Mouse (Mus musculus) C2C12 (cell line): ENCODE results near the gene Rnf41. TPM values are rescaled to one million over a fixed set of nuclear protein-coding genes. Genes with fewer than 3 reads are reported as not detected.
A peak's percentile ranks its signal among the peaks of the same experiment; 100 is the strongest.

ENCODE experiments used
- H3K27me3 ChIP-seq: one replicate; pipeline ENCODE4 v1.6.1; 2011; ENCODE audit not compliant: control insufficient read depth, insufficient read depth, insufficient read length
- H3K36me3 ChIP-seq: one replicate; pipeline ENCODE4 v1.6.1; 2011; ENCODE audit not compliant: control insufficient read depth, insufficient read depth
- H3K4me3 ChIP-seq: one replicate; pipeline ENCODE4 v1.5.1; 2011; ENCODE audit warnings: mild to moderate bottlenecking, control low read depth; ENCODE audit not compliant: poor library complexity, insufficient read depth, severe bottlenecking
- H3K79me2 ChIP-seq: one replicate; pipeline ENCODE4 v1.6.1; 2011; ENCODE audit not compliant: control insufficient read depth, insufficient read depth
- H3K79me3 ChIP-seq: one replicate; pipeline ENCODE4 v1.6.1; 2011; ENCODE audit warnings: low read depth, control low read depth
- H3ac ChIP-seq: one replicate; pipeline ENCODE3; 2011; ENCODE audit warnings: low read depth; ENCODE audit not compliant: control insufficient read depth, insufficient read length
- CEBPB ChIP-seq: IDR thresholded peaks from one replicate; pipeline ENCODE4 v1.6.1; 2011; ENCODE audit warnings: low read depth, mild to moderate bottlenecking, control low read depth, moderate library complexity
- CTCF ChIP-seq: IDR thresholded peaks from one replicate; pipeline ENCODE4 v1.5.1; 2011; ENCODE audit not compliant: control insufficient read depth, insufficient read depth, insufficient read length
- FOSL1 ChIP-seq: IDR thresholded peaks from one replicate; pipeline ENCODE4 v1.8.0; 2011; ENCODE audit warnings: mild to moderate bottlenecking, low read length; ENCODE audit not compliant: poor library complexity, insufficient read depth, severe bottlenecking
- MAX ChIP-seq: IDR thresholded peaks from one replicate; pipeline ENCODE4 v1.6.1; 2011; ENCODE audit warnings: mild to moderate bottlenecking, control low read depth
- MYOD1 ChIP-seq: IDR thresholded peaks from one replicate; pipeline ENCODE4 v1.6.1; 2011; ENCODE audit warnings: low read depth; ENCODE audit not compliant: control insufficient read depth, insufficient read length
- MYOG ChIP-seq: IDR thresholded peaks from one replicate; pipeline ENCODE4 v1.6.1; 2011; ENCODE audit not compliant: control insufficient read depth, insufficient read length; ENCODE audit errors: extremely low read depth
- USF1 ChIP-seq: IDR thresholded peaks from one replicate; pipeline ENCODE4 v1.6.1; 2011; ENCODE audit warnings: low read depth, mild to moderate bottlenecking, control low read depth, moderate library complexity
- polyA plus RNA-seq: library from polyadenylated mRNA; unstranded; fragments of >200 nt; fragmentation: generic; extraction: Trizol; gene quantifications from one replicate; pipeline ENCODE4 v1.2.1, GENCODE M21; 2012; ENCODE audit warnings: missing spikeins

Rnf41 gene
- polyA plus RNA-seq, 1 experiment, result 34.0 TPM

GRCm38 (mm10) chr10:128454471-128454870 lies 43.0 kb downstream of the Rnf41 start:
- peaks cover under 1% of the 10 kb centered on the region for H3K79me2 ChIP-seq
- H3K4me3 ChIP-seq, result no peak overlapping the region
- H3K27me3 ChIP-seq, result no peaks in the 10 kb centered on the region
- no peak for TF ChIP-seq USF1
- no peak for TF ChIP-seq FOSL1
- TF ChIP-seq MYOG, result no peak
- no peak for TF ChIP-seq CTCF
- no peak for TF ChIP-seq MAX
- TF ChIP-seq CEBPB, result no peak
- TF ChIP-seq MYOD1, result no peak
- H3K36me3 ChIP-seq, result no peaks in the 10 kb centered on the region
- H3ac ChIP-seq, result no peak overlapping the region
- no peaks in the 10 kb centered on the region for H3K79me3 ChIP-seq

GRCm38 (mm10) chr10:128455280-128455679 lies 43.8 kb downstream of the Rnf41 start:
- Histone ChIP-seq H3K79me3 (peaks cover 7% of the 10 kb centered on the region), H3K4me3 (no peak overlapping the region), H3K36me3 (no peaks in the 10 kb centered on the region), H3K27me3 (no peaks in the 10 kb centered on the region), H3ac (peak overlapping the region; percentile 6), H3K79me2 (peaks cover 8% of the 10 kb centered on the region)
- no peak for TF ChIP-seq USF1
- TF ChIP-seq CTCF, result no peak
- TF ChIP-seq MAX, result peak; percentile 25
- TF ChIP-seq MYOG, result no peak

DNA sequence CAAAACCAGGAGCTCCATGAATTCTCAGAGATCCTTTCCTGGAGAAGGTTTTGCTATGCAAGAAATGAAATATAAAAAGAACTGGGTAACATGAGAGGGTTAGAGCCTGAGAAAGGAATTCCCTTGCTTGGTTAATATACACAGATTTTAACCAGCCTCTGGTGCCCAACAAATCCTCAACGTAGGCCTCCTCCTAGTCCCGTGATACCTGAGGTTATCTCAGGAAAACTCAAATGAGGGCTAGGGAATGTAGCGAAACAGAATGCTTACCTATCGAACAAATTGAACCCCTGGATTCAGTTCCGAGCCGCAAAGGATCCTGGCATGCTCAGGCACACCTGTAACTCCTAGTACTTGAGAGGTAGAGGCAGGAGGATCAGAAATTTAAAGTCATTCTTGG lies 46.2 kb downstream of the Rnf41 start:
- TF ChIP-seq CEBPB, result no peak
- no peak for TF ChIP-seq CTCF
- no peak for TF ChIP-seq MYOG
- no peak for TF ChIP-seq USF1
- no peak for TF ChIP-seq MAX
- Histone ChIP-seq H3K79me2 (peaks cover 23% of the 10 kb centered on the region), H3K4me3 (no peak overlapping the region), H3ac (no peak overlapping the region), H3K79me3 (peaks cover 18% of the 10 kb centered on the region), H3K27me3 (no peaks in the 10 kb centered on the region), H3K36me3 (peaks cover 23% of the 10 kb centered on the region)

- Histone ChIP-seq H3K79me2 (peaks cover 23% of the 10 kb centered on the region), H3K79me3 (peaks cover 18% of the 10 kb centered on the region), H3K36me3 (peaks cover 28% of the 10 kb centered on the region), H3K4me3 (peak overlapping the region; percentile 91), H3ac (peak overlapping the region; percentile 91), H3K27me3 (no peaks in the 10 kb centered on the region)
- no peak for TF ChIP-seq MAX
- no peak for TF ChIP-seq USF1
- TF ChIP-seq MYOG, result no peak
- TF ChIP-seq CTCF, result no peak
- no peak for TF ChIP-seq CEBPB
- no peak for TF ChIP-seq FOSL1
- no peak for TF ChIP-seq MYOD1
These were observed 46.9 kb downstream of the Rnf41 start for GRCm38 (mm10) chr10:128458348-128458718.

DNA sequence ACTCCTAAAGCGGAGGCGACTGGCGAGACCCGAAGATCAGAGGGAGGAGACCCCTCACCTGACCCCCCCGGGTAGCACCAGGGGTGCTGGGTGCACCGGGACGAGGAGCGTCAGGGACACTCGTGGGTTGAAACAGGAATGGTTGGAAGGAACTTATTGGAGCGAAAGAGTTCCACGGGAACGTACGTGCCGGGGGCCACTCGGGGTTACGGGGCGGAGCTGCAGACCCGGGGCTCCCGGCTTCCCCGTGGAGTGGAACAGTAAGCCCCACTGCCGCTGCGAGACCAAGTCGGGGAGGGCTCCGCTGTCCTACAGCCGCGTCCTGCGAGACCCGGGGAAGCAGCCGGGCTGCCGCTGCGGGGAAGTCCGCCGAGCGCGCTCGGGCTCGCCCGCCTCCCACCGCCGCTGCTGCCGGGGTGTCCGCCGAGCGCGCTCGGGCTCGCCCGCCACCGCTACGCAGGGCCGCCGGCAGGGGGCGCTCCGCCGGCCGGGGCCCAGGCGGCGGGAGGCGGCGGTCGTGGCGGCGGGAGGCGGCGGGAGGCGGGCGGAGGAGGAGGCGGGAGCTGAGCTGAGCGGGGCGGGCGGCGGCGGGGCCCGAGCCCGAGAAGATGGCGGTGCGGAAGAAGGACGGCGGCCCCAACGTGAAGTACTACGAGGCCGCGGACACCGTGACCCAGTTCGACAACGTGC lies 47.4 kb downstream of the Rnf41 start, which contains the start of gene Smarcc2:
Smarcc2 (plus strand) TSS at position 530 of the 690 bp plus-strand sequence.
- peak within 1 kb of the TSS; percentile 91 for H3K4me3 ChIP-seq
- H3K79me2 ChIP-seq, result peaks cover 23% of the 10 kb centered on the region
- H3K27me3 ChIP-seq, result no peaks in the 10 kb centered on the region
- peaks cover 18% of the 10 kb centered on the region for H3K79me3 ChIP-seq
- H3ac ChIP-seq, result peak within 1 kb of the TSS; percentile 96
- no peak for TF ChIP-seq USF1
- TF ChIP-seq MYOD1, result no peak
- peak; percentile 93 for TF ChIP-seq CTCF
- peaks cover 33% of the 10 kb centered on the region for H3K36me3 ChIP-seq

- Histone ChIP-seq H3K79me2 (peaks cover 23% of the 10 kb centered on the region), H3K27me3 (no peaks in the 10 kb centered on the region), H3K79me3 (peaks cover 18% of the 10 kb centered on the region), H3ac (peak overlapping the region; percentile 96), H3K36me3 (peaks cover 41% of the 10 kb centered on the region), H3K4me3 (peak overlapping the region; percentile 91)
- TF ChIP-seq MYOD1, result no peak
- no peak for TF ChIP-seq FOSL1
- no peak for TF ChIP-seq CTCF
- TF ChIP-seq USF1, result no peak
- TF ChIP-seq CEBPB, result no peak
- no peak for TF ChIP-seq MAX
- no peak for TF ChIP-seq MYOG
These were observed 48.2 kb downstream of the Rnf41 start for GRCm38 (mm10) chr10:128459409-128460269.
